Mouse (Mus musculus): Measurements from ENCODE around the gene Snx29. TPM values are rescaled to one million over a fixed set of nuclear protein-coding genes. Genes with fewer than 3 reads are reported as not detected.

Gene Snx29
- total RNA-seq, 2 experiments from 2014 or later, result 21.1 to 22.8 TPM

- TF ChIP-seq CTCF (IDR thresholded peaks at IDR 0.05), result no peak
- intact Hi-C loops (cut with DNase I), result no loop called here
- no peak for DNase-seq (ENCODE audit: extremely low spot score in 1 of 2, low spot score in 2 of 2)
Measured at GRCm38 (mm10) chr16:11476968-11477367, 154.3 kb downstream of the Snx29 start.

GRCm38 (mm10) chr16:11477591-11477990, 154.9 kb downstream of the Snx29 start:
- no peak for DNase-seq (ENCODE audit: extremely low spot score in 1 of 2, low spot score in 2 of 2)
- intact Hi-C loops (cut with DNase I), result no loop called here
- H3K27ac ChIP-seq, result no peak overlapping the region
- no peak overlapping the region for H3K4me3 ChIP-seq
- no peak for TF ChIP-seq CTCF (IDR thresholded peaks at IDR 0.05)

More at GRCm38 (mm10) chr16:11476968-11477367, 154.3 kb downstream of the Snx29 start:
- no peak overlapping the region for H3K27ac ChIP-seq
- no peak overlapping the region for H3K4me3 ChIP-seq

- TF ChIP-seq CTCF (IDR thresholded peaks at IDR 0.05), result no peak
- Histone ChIP-seq H3K27ac (no peak overlapping the region), H3K4me3 (no peak overlapping the region)
- DNase-seq (ENCODE audit: extremely low spot score in 1 of 2, low spot score in 2 of 2), result no peak
- intact Hi-C loops (cut with DNase I), result no loop called here
Measured at GRCm38 (mm10) chr16:11479605-11480004, 156.9 kb downstream of the Snx29 start.

- Histone ChIP-seq H3K4me3 (no peak overlapping the region), H3K27ac (no peak overlapping the region)
- no peak for TF ChIP-seq CTCF (IDR thresholded peaks at IDR 0.05)
- intact Hi-C loops (cut with DNase I), result no loop called here
- DNase-seq (ENCODE audit: extremely low spot score in 1 of 2, low spot score in 2 of 2), result no peak
Measured at GRCm38 (mm10) chr16:11482189-11482588, 159.5 kb downstream of the Snx29 start.

GRCm38 (mm10) chr16:11494895-11495294, 172.2 kb downstream of the Snx29 start:
- no peak for DNase-seq (ENCODE audit: extremely low spot score in 1 of 2, low spot score in 2 of 2)
- Histone ChIP-seq H3K27ac (no peak overlapping the region), H3K4me3 (no peak overlapping the region)
- intact Hi-C loops (cut with DNase I), result no loop called here
- TF ChIP-seq CTCF (IDR thresholded peaks at IDR 0.05), result no peak

GRCm38 (mm10) chr16:11495923-11496616, 173.4 kb downstream of the Snx29 start:
- no peak for TF ChIP-seq CTCF (IDR thresholded peaks at IDR 0.05)
- no peak for DNase-seq (ENCODE audit: extremely low spot score in 1 of 2, low spot score in 2 of 2)

GRCm38 (mm10) chr16:11496721-11497120, 174.0 kb downstream of the Snx29 start:
- no peak overlapping the region for H3K27ac ChIP-seq
- no peak overlapping the region for H3K4me3 ChIP-seq
- TF ChIP-seq CTCF (IDR thresholded peaks at IDR 0.05), result no peak
- no peak for DNase-seq (ENCODE audit: extremely low spot score in 1 of 2, low spot score in 2 of 2)
- intact Hi-C loops (cut with DNase I), result loop anchor here (1.0 kb wide), 1 partner anchor 22 kb away; no protein-coding TSS in a partner anchor

More at GRCm38 (mm10) chr16:11495923-11496616, 173.4 kb downstream of the Snx29 start:
- Histone ChIP-seq H3K27ac (no peak overlapping the region), H3K4me3 (no peak overlapping the region)
- intact Hi-C loops (cut with DNase I), result loop anchor here (1.0 kb wide), 1 partner anchor 22 kb away; no protein-coding TSS in a partner anchor

GRCm38 (mm10) chr16:11500061-11500460, 177.4 kb downstream of the Snx29 start:
- no peak overlapping the region for H3K4me3 ChIP-seq
- no peak overlapping the region for H3K27ac ChIP-seq
- TF ChIP-seq CTCF (IDR thresholded peaks at IDR 0.05), result no peak
- intact Hi-C loops (cut with DNase I), result no loop called here
- DNase-seq (ENCODE audit: extremely low spot score in 1 of 2, low spot score in 2 of 2), result no peak

GRCm38 (mm10) chr16:11501138-11501537, 178.4 kb downstream of the Snx29 start:
- no peak overlapping the region for H3K27ac ChIP-seq
- no peak overlapping the region for H3K4me3 ChIP-seq
- DNase-seq (ENCODE audit: extremely low spot score in 1 of 2, low spot score in 2 of 2), result no peak
- intact Hi-C loops (cut with DNase I), result no loop called here
- TF ChIP-seq CTCF (IDR thresholded peaks at IDR 0.05), result no peak

GRCm38 (mm10) chr16:11501611-11502010, 178.9 kb downstream of the Snx29 start:
- intact Hi-C loops (cut with DNase I), result no loop called here
- DNase-seq (ENCODE audit: extremely low spot score in 1 of 2, low spot score in 2 of 2), result no peak
- Histone ChIP-seq H3K4me3 (no peak overlapping the region), H3K27ac (no peak overlapping the region)
- no peak for TF ChIP-seq CTCF (IDR thresholded peaks at IDR 0.05)

- no peak for TF ChIP-seq CTCF (IDR thresholded peaks at IDR 0.05)
- no peak for DNase-seq (ENCODE audit: extremely low spot score in 1 of 2, low spot score in 2 of 2)
- H3K4me3 ChIP-seq, result no peak overlapping the region
- intact Hi-C loops (cut with DNase I), result no loop called here
- no peak overlapping the region for H3K27ac ChIP-seq
Measured at GRCm38 (mm10) chr16:11504666-11505491, 182.2 kb downstream of the Snx29 start.

- no peak for DNase-seq (ENCODE audit: extremely low spot score in 1 of 2, low spot score in 2 of 2)
- Histone ChIP-seq H3K27ac (no peak overlapping the region), H3K4me3 (no peak overlapping the region)
- no peak for TF ChIP-seq CTCF (IDR thresholded peaks at IDR 0.05)
- intact Hi-C loops (cut with DNase I), result no loop called here
Measured at GRCm38 (mm10) chr16:11505492-11506176, 182.9 kb downstream of the Snx29 start.
